Mouse (Mus musculus) limb, embryonic 10.5 days (tissue): Measurements from ENCODE around the gene Adra2b. TPM values are rescaled to one million over a fixed set of nuclear protein-coding genes. Genes with fewer than 3 reads are reported as not detected.

ENCODE experiments used
- DNase-seq: peaks from one replicate; pipeline ENCODE4 v3.0.0-alpha.2; 2017; ENCODE audit warnings: low spot score
- H3K27ac ChIP-seq: fragments of 300-500 bp; sonication (generic); 2 replicates; pipeline ENCODE4 v1.5.1; 2016; ENCODE audit warnings: mild to moderate bottlenecking
- H3K27me3 ChIP-seq: fragments of 300-500 bp; sonication (generic); 2 replicates; pipeline ENCODE4 v1.6.1; 2016; ENCODE audit warnings: low read depth, mild to moderate bottlenecking; ENCODE audit not compliant: poor library complexity, severe bottlenecking
- H3K36me3 ChIP-seq: fragments of 300-500 bp; sonication (generic); 2 replicates; pipeline ENCODE4 v1.6.1; 2016; ENCODE audit warnings: mild to moderate bottlenecking, moderate library complexity
- H3K4me1 ChIP-seq: fragments of 300-500 bp; sonication (generic); 2 replicates; pipeline ENCODE4 v1.6.1; 2016
- H3K4me3 ChIP-seq: fragments of 300-500 bp; sonication (generic); 2 replicates; pipeline ENCODE4 v1.5.1; 2016; ENCODE audit warnings: mild to moderate bottlenecking, moderate library complexity
- H3K9me3 ChIP-seq: fragments of 300-500 bp; sonication (generic); replicated peaks from 2 replicates; pipeline ENCODE4 v1.6.1; 2016; ENCODE audit warnings: mild to moderate bottlenecking
- WGBS: fragments of 180-500 bp; shearing (Covaris S2); methylation state at CpG from one replicate; pipeline ENCODE4 v1.1.7; 2016; 5-methylcytosine and 5-hydroxymethylcytosine counted together
- polyA plus RNA-seq: library from polyadenylated mRNA; unstranded; fragments of >200 nt; fragmentation: Nextera tagmentation; extraction: Ambion mirVana; gene quantifications from 2 replicates; pipeline ENCODE4 v1.2.1, GENCODE M21; 2016

Gene Adra2b
- 1.7 and 1.9 TPM in 2 replicates for polyA plus RNA-seq

- peaks cover 14% of the 10 kb centered on the region for H3K4me1 ChIP-seq
- 0 out of 2 replicates have a peak within 1 kb of the TSS, but pooled peaks have one; percentile 10 for H3K27ac ChIP-seq
- under 1% methylated on average over 48 of the region's 49 CpGs for WGBS
- peaks cover 87% of the 10 kb centered on the region for H3K27me3 ChIP-seq
- peak within 1 kb of the TSS; percentile 50 for H3K4me3 ChIP-seq
- no peaks in the 10 kb centered on the region for H3K36me3 ChIP-seq
- no peaks in the 10 kb centered on the region for H3K9me3 ChIP-seq
- peak; percentile 87 for DNase-seq
These were observed at the start of gene Adra2b for GRCm38 (mm10) chr2:127362459-127363281. Gene Adra2b, plus strand, starts transcription at chr2:127363208.

- Histone ChIP-seq H3K36me3 (no peaks in the 10 kb centered on the region), H3K27me3 (no peaks in the 10 kb centered on the region), H3K27ac (0 out of 2 replicates have a peak overlapping the region, but pooled peaks have one; percentile 3), H3K9me3 (no peaks in the 10 kb centered on the region), H3K4me3 (no peak overlapping the region), H3K4me1 (no peaks in the 10 kb centered on the region)
- 58% methylated on average over 4 of the region's 4 CpGs for WGBS
- DNase-seq = no peak
These were observed 49.1 kb upstream of the Adra2b start for GRCm38 (mm10) chr2:127313878-127314277.

GRCm38 (mm10) chr2:127314467-127315154, 48.4 kb upstream of the Adra2b start:
- 73% methylated on average over 6 of the region's 6 CpGs for WGBS
- H3K36me3 ChIP-seq = no peaks in the 10 kb centered on the region
- no peaks in the 10 kb centered on the region for H3K27me3 ChIP-seq
- peak overlapping the region; percentile 3; the same call in 1 of the 2 replicates for H3K27ac ChIP-seq
- no peak overlapping the region for H3K4me3 ChIP-seq
- DNase-seq = no peak
- no peaks in the 10 kb centered on the region for H3K9me3 ChIP-seq
- H3K4me1 ChIP-seq = no peaks in the 10 kb centered on the region

- DNase-seq = no peak
- no peaks in the 10 kb centered on the region for H3K4me1 ChIP-seq
- 79% methylated on average over 1 of the region's 1 CpGs for WGBS
These were observed 47.9 kb upstream of the Adra2b start for GRCm38 (mm10) chr2:127315155-127315470.

GRCm38 (mm10) chr2:127316431-127316830, 46.6 kb upstream of the Adra2b start:
- 81% methylated on average over 5 of the region's 5 CpGs for WGBS
- no peaks in the 10 kb centered on the region for H3K4me1 ChIP-seq
- DNase-seq = no peak
- H3K36me3 ChIP-seq = no peaks in the 10 kb centered on the region
- no peak overlapping the region for H3K27ac ChIP-seq
- no peaks in the 10 kb centered on the region for H3K9me3 ChIP-seq
- no peak overlapping the region for H3K4me3 ChIP-seq
- H3K27me3 ChIP-seq = no peaks in the 10 kb centered on the region

More at GRCm38 (mm10) chr2:127315155-127315470, 47.9 kb upstream of the Adra2b start:
- Histone ChIP-seq H3K27me3 (no peaks in the 10 kb centered on the region), H3K27ac (no peak overlapping the region), H3K4me3 (no peak overlapping the region), H3K9me3 (no peaks in the 10 kb centered on the region), H3K36me3 (no peaks in the 10 kb centered on the region)

- Histone ChIP-seq H3K4me1 (peaks cover 3% of the 10 kb centered on the region), H3K27ac (no peak overlapping the region), H3K36me3 (no peaks in the 10 kb centered on the region), H3K27me3 (no peaks in the 10 kb centered on the region), H3K4me3 (no peak overlapping the region), H3K9me3 (no peaks in the 10 kb centered on the region)
- no peak for DNase-seq
- 91% methylated on average over 4 of the region's 4 CpGs for WGBS
These were observed 44.9 kb upstream of the Adra2b start for GRCm38 (mm10) chr2:127318136-127318535.

- WGBS = 76% methylated on average over 4 of the region's 4 CpGs
- Histone ChIP-seq H3K9me3 (no peaks in the 10 kb centered on the region), H3K27me3 (no peaks in the 10 kb centered on the region), H3K36me3 (no peaks in the 10 kb centered on the region), H3K4me3 (no peak overlapping the region), H3K27ac (no peak overlapping the region), H3K4me1 (peaks cover 10% of the 10 kb centered on the region)
- no peak for DNase-seq
These were observed 43.9 kb upstream of the Adra2b start for GRCm38 (mm10) chr2:127319071-127319470.

GRCm38 (mm10) chr2:127322671-127323285, 40.2 kb upstream of the Adra2b start:
- Histone ChIP-seq H3K27ac (no peak overlapping the region), H3K9me3 (no peaks in the 10 kb centered on the region), H3K36me3 (no peaks in the 10 kb centered on the region), H3K4me3 (no peak overlapping the region), H3K4me1 (peaks cover 10% of the 10 kb centered on the region), H3K27me3 (no peaks in the 10 kb centered on the region)
- 93% methylated on average over 6 of the region's 6 CpGs for WGBS
- no peak for DNase-seq

- DNase-seq = no peak
- H3K9me3 ChIP-seq = no peaks in the 10 kb centered on the region
- H3K4me1 ChIP-seq = peaks cover 14% of the 10 kb centered on the region
- 78% methylated on average over 1 of the region's 1 CpGs for WGBS
- H3K36me3 ChIP-seq = no peaks in the 10 kb centered on the region
- H3K27ac ChIP-seq = no peak overlapping the region
- H3K27me3 ChIP-seq = no peaks in the 10 kb centered on the region
- no peak overlapping the region for H3K4me3 ChIP-seq
These were observed 39.3 kb upstream of the Adra2b start for GRCm38 (mm10) chr2:127323667-127324066.

GRCm38 (mm10) chr2:127324456-127324855, 38.6 kb upstream of the Adra2b start:
- WGBS = 51% methylated on average over 7 of the region's 7 CpGs
- peaks cover 20% of the 10 kb centered on the region for H3K4me1 ChIP-seq
- no peak for DNase-seq
- no peaks in the 10 kb centered on the region for H3K9me3 ChIP-seq
- H3K27ac ChIP-seq = no peak overlapping the region
- H3K36me3 ChIP-seq = no peaks in the 10 kb centered on the region
- no peak overlapping the region for H3K4me3 ChIP-seq
- no peaks in the 10 kb centered on the region for H3K27me3 ChIP-seq

GRCm38 (mm10) chr2:127328090-127328851, 34.7 kb upstream of the Adra2b start:
- Histone ChIP-seq H3K9me3 (no peaks in the 10 kb centered on the region), H3K4me3 (no peak overlapping the region), H3K36me3 (no peaks in the 10 kb centered on the region), H3K4me1 (peaks cover 19% of the 10 kb centered on the region), H3K27ac (peak overlapping the region; percentile 51; the same call in 1 of the 2 replicates), H3K27me3 (peaks cover 7% of the 10 kb centered on the region)
- no peak for DNase-seq
- 71% methylated on average over 12 of the region's 12 CpGs for WGBS

- WGBS = 81% methylated on average over 14 of the region's 14 CpGs
- DNase-seq = no peak
- Histone ChIP-seq H3K4me3 (no peak overlapping the region), H3K36me3 (no peaks in the 10 kb centered on the region), H3K9me3 (no peaks in the 10 kb centered on the region), H3K27ac (no peak overlapping the region), H3K27me3 (peaks cover 50% of the 10 kb centered on the region), H3K4me1 (peaks cover 44% of the 10 kb centered on the region)
These were observed 30.0 kb upstream of the Adra2b start for GRCm38 (mm10) chr2:127332807-127333570.
